Mouse (Mus musculus) heart, embryonic 12.5 days (tissue): ENCODE measurements at regions not wholly inside any gene's neighbourhood (a gene's known extent, or its start where the extent isn't known, plus 50 kb on each side); places are given as distances from the start of the nearest gene placed in this dataset.

Source experiments
- ATAC-seq: fragments of 200-750 bp; cut with Nextera tagmentation; 2 replicates; pipeline ENCODE4 v1.8.0; 2017; ENCODE audit warnings: moderate TSS enrichment, moderate library complexity; ENCODE audit not compliant: insufficient number of reproducible peaks, low FRiP score
- H3K27ac ChIP-seq: fragments of 300-500 bp; sonication (generic); 2 replicates; pipeline ENCODE4 v1.5.1; 2016; ENCODE audit warnings: mild to moderate bottlenecking, moderate library complexity; ENCODE audit not compliant: poor library complexity, severe bottlenecking
- H3K27me3 ChIP-seq: fragments of 300-500 bp; sonication (generic); replicated peaks from 2 replicates; pipeline ENCODE4 v1.6.1; 2016; ENCODE audit warnings: mild to moderate bottlenecking, moderate library complexity
- H3K36me3 ChIP-seq: fragments of 300-500 bp; sonication (generic); 2 replicates; pipeline ENCODE4 v1.6.1; 2016; ENCODE audit warnings: mild to moderate bottlenecking, moderate library complexity
- H3K4me1 ChIP-seq: fragments of 300-500 bp; sonication (generic); replicated peaks from 2 replicates; pipeline ENCODE4 v1.6.1; 2016; ENCODE audit warnings: mild to moderate bottlenecking
- H3K4me2 ChIP-seq: fragments of 300-500 bp; sonication (generic); 2 replicates; pipeline ENCODE4 v1.6.1; 2016; ENCODE audit warnings: mild to moderate bottlenecking, moderate library complexity
- H3K4me3 ChIP-seq: fragments of 300-500 bp; sonication (generic); 2 replicates; pipeline ENCODE4 v1.5.1; 2016; ENCODE audit warnings: mild to moderate bottlenecking
- H3K9ac ChIP-seq: fragments of 300-500 bp; sonication (generic); 2 replicates; pipeline ENCODE4 v1.6.1; 2016; ENCODE audit warnings: mild to moderate bottlenecking, moderate library complexity
- H3K9me3 ChIP-seq: fragments of 300-500 bp; sonication (generic); replicated peaks from 2 replicates; pipeline ENCODE4 v1.6.1; 2016; ENCODE audit warnings: mild to moderate bottlenecking, moderate library complexity
- WGBS: fragments of 180-500 bp; shearing (Covaris S2); methylation state at CpG from one replicate; pipeline ENCODE4 v1.1.7; 2016; 5-methylcytosine and 5-hydroxymethylcytosine counted together

DNA sequence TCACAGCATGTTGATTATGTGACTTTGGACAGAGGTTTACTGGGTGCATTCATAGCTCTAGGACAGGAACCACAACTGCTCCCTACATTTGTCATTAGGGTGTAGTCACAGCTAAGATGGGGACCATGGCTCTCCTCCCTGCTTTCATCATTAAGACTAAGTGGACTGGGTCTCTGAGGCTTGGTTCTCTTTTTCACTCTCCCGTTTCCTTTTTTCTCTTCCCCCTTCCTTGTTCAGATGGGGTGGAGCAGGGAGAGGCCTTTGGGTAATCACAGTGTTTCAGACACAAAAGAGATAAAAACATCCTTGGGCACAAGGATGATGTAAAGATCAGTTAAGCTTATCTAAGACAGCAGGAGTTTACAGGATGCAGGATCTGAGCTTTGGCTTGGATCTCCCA lies 144.8 kb downstream of the Efnb2 start:
- Histone ChIP-seq H3K9ac (no peak overlapping the region), H3K4me2 (no peak overlapping the region), H3K4me1 (peaks cover 2% of the 10 kb centered on the region; the same call in 1 of the 2 replicates), H3K4me3 (no peak overlapping the region), H3K9me3 (0 out of 2 replicates have a peak, but pooled peaks cover 4% of the 10 kb centered on the region), H3K36me3 (no peaks in the 10 kb centered on the region), H3K27me3 (no peaks in the 10 kb centered on the region), H3K27ac (no peak overlapping the region)
- no peak for ATAC-seq
- 26% methylated on average over 1 of the region's 1 CpGs for WGBS

DNA sequence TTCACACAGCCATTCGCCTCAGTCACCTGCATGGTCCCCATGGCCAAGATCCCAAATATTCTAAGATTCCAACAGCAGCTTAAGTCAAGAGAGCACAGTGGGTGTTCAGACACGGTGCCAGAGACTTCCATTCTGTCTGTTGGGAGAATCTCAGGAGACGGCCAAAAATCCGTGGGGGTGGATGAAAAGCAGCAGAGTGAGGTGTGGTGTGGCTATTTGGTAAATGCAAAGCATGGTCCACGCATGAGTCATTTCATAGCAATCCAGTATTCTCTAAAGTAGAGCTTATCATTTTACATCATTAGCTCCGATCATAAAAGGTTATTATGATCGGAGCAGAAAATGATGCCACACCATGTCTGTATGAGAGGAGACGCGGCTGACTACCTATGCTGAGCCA lies 161.1 kb downstream of the Efnb2 start:
- 84% methylated on average over 9 of the region's 9 CpGs for WGBS
- Histone ChIP-seq H3K9me3 (peaks cover 7% of the 10 kb centered on the region; the same call in 1 of the 2 replicates), H3K4me1 (no peaks in the 10 kb centered on the region; the same call in 1 of the 2 replicates), H3K4me3 (no peak overlapping the region), H3K36me3 (no peaks in the 10 kb centered on the region), H3K27ac (no peak overlapping the region), H3K9ac (no peak overlapping the region), H3K27me3 (0 out of 2 replicates have a peak, but pooled peaks cover 4% of the 10 kb centered on the region), H3K4me2 (no peak overlapping the region)
- no peak for ATAC-seq

DNA sequence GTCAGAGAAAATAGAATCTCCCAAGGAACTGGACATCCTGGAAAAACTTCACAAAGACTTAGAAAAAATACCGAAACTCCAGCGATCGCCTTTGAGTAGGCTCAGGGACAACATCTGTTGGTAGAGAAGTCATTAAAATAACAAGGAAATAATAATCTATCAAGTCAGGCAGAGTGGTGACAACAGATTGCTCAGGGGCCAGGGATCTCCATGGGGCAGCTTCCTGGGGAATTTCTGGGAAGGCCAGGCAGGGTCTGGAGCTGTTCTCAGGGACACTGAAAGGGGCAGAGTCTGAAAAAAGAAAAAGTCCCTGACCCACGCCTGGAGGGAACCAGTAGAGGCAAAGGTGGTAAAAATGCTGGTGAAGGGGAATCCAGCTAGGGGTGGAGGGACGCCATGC lies 162.3 kb downstream of the Efnb2 start:
- no peak overlapping the region for H3K9ac ChIP-seq
- H3K4me1 ChIP-seq: no peaks in the 10 kb centered on the region; the same call in 1 of the 2 replicates
- no peak overlapping the region for H3K4me2 ChIP-seq
- H3K4me3 ChIP-seq: no peak overlapping the region
- H3K9me3 ChIP-seq: peaks cover 7% of the 10 kb centered on the region; the same call in 1 of the 2 replicates
- 0 out of 2 replicates have a peak, but pooled peaks cover 4% of the 10 kb centered on the region for H3K27me3 ChIP-seq
- no peak overlapping the region for H3K27ac ChIP-seq
- ATAC-seq: no peak
- H3K36me3 ChIP-seq: no peaks in the 10 kb centered on the region
- WGBS: 40% methylated on average over 5 of the region's 5 CpGs

DNA sequence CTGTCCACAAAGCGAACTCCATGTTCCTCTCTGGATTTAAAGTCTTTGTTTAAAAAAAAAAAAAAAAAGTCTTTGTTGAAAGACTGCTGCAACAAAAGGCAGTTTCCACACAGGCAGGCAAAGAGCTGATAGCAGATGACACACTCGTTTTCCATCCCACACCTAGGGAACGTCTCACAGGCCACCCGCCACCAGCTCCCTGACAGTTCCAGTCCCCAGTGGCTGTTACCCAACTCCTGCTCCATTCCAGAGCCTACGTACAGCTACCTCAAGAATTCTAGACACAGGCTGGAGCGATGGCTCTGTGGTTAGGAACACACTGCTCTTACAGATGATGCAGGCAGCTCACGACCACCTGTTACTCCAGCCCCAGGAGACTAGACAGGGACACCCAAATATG lies 165.6 kb downstream of the Efnb2 start:
- Histone ChIP-seq H3K27ac (no peak overlapping the region), H3K9me3 (peaks cover 2% of the 10 kb centered on the region; the same call in 1 of the 2 replicates), H3K4me3 (no peak overlapping the region), H3K4me1 (peaks cover 8% of the 10 kb centered on the region), H3K36me3 (no peaks in the 10 kb centered on the region), H3K9ac (no peak overlapping the region), H3K27me3 (0 out of 2 replicates have a peak, but pooled peaks cover 4% of the 10 kb centered on the region), H3K4me2 (no peak overlapping the region)
- WGBS: 54% methylated on average over 7 of the region's 7 CpGs
- no peak for ATAC-seq

DNA sequence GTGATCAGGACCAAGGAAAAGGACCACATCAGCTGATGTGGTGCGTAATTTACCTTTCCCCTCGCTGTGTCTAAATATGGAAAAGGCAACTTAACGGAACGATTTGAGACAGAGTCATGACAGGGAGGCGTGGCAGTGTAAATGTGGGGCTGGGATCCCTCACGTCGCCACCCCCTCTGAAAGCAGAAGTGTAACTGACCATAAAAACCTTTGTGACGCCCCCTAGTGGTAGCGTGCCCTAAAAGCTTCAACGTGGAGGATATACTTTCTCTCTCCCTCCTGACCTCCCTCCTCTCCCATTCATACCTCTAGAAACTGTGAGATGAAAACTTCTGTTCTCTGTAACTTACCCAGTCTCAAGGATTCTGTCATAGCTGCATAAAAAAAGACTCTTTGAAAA lies 166.8 kb downstream of the Efnb2 start:
- H3K36me3 ChIP-seq: no peaks in the 10 kb centered on the region
- no peak overlapping the region for H3K27ac ChIP-seq
- H3K9ac ChIP-seq: no peak overlapping the region
- no peak overlapping the region for H3K4me3 ChIP-seq
- no peak overlapping the region for H3K4me2 ChIP-seq
- H3K27me3 ChIP-seq: peaks cover 4% of the 10 kb centered on the region; the same call in 1 of the 2 replicates
- no peak for ATAC-seq
- 85% methylated on average over 10 of the region's 10 CpGs for WGBS
- peaks cover 18% of the 10 kb centered on the region for H3K4me1 ChIP-seq
- H3K9me3 ChIP-seq: no peaks in the 10 kb centered on the region

DNA sequence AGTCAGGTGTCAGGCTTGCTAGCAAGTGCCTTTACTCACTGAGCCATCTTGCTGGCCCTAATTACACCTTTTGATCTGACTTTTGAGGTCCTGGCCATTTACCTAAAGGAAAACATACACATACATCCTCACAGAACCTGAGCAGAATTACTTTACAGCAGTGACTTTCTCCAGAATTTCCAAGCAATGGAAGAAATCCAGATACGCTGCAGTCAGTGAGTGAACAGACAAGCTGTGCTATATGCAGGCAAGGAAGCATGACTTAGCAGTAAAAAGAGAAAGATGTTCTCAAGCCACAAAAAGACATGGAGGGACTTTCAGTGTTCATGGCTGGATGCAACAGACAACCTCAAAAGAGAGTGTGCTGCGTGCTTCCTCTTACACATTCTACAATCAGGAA lies 169.1 kb downstream of the Efnb2 start:
- 75% methylated on average over 2 of the region's 2 CpGs for WGBS
- Histone ChIP-seq H3K27ac (no peak overlapping the region), H3K4me1 (peaks cover 37% of the 10 kb centered on the region), H3K27me3 (peaks cover 4% of the 10 kb centered on the region; the same call in 1 of the 2 replicates), H3K4me2 (no peak overlapping the region), H3K9ac (no peak overlapping the region), H3K4me3 (no peak overlapping the region), H3K9me3 (no peaks in the 10 kb centered on the region), H3K36me3 (no peaks in the 10 kb centered on the region)
- no peak for ATAC-seq

DNA sequence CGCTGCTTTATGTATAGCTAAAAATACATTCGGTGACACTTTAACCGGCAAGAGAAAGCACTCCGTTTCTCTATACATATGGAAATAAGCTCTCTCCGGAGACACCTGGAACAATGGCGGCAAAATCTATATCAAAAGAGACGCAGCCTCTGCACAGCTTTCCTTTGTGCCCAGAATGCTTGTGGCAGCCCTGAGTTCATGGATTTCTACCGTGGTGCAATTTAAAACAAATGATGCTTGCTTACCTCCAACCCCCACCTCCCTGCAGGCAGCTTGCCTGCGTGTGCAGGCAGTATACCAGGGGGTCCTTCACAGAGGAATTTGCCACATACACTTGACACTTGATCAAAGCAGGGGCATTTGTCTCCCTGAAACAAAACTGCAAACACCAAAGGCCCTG lies 171.3 kb downstream of the Efnb2 start:
- no peaks in the 10 kb centered on the region; the same call in 1 of the 2 replicates for H3K27me3 ChIP-seq
- no peak overlapping the region for H3K9ac ChIP-seq
- no peak overlapping the region for H3K27ac ChIP-seq
- H3K4me3 ChIP-seq: no peak overlapping the region
- H3K4me1 ChIP-seq: peaks cover 37% of the 10 kb centered on the region
- H3K36me3 ChIP-seq: no peaks in the 10 kb centered on the region
- peak overlapping the region; percentile 58 for H3K4me2 ChIP-seq
- no peak for ATAC-seq
- 11% methylated on average over 9 of the region's 9 CpGs for WGBS
- H3K9me3 ChIP-seq: no peaks in the 10 kb centered on the region

DNA sequence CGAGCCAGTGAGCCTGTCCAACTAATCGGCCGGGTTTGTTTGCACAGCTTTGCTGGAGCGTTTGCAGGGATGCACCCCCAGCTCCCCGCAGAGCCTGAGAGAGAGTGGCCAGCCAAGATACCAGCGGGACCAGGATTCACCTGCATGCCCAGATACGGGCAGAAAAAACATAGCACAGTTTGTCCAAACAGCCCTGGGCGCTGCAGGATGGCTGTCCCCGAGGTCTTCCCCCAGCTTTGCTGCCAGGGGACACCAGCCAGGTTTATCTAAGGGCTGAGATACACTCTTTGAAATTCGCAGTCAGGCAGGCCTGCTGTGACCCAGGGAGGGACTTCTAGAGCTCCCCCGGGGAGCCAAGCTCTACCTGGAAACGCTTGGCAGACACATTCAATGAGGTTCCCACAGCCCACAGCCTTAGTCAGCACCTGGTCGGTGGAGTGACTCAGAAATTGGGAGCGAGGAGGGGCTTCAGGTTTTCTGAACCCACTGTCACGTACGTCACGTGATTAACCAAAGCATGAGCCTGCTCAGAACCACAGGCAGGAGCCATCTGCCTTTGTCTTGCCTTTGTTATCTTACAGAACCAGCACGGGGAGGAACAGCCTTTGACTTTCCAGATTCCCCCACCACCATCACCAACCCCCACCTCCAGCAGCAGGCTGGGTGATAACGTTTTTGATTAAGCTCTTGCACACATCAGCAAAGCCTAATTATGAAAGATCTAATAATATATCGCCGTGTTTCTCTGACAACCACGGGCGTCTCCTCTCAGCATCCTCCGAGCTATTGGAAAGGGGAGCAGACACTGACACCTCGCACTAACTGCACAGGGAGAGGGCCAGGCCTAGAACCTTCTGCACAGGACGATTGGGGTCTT lies 172.1 kb downstream of the Efnb2 start:
- H3K4me3 ChIP-seq: peak overlapping the region; percentile 23; the same call in 1 of the 2 replicates
- H3K27me3 ChIP-seq: no peaks in the 10 kb centered on the region; the same call in 1 of the 2 replicates
- peak overlapping the region; percentile 58 for H3K4me2 ChIP-seq
- H3K9ac ChIP-seq: peak overlapping the region; percentile 10; the same call in 1 of the 2 replicates
- H3K27ac ChIP-seq: peak overlapping the region; percentile 30; the same call in 1 of the 2 replicates
- H3K9me3 ChIP-seq: no peaks in the 10 kb centered on the region
- 6% methylated on average over 26 of the region's 26 CpGs for WGBS
- H3K36me3 ChIP-seq: no peaks in the 10 kb centered on the region
- peak; percentile 88 for ATAC-seq
- peaks cover 37% of the 10 kb centered on the region for H3K4me1 ChIP-seq

DNA sequence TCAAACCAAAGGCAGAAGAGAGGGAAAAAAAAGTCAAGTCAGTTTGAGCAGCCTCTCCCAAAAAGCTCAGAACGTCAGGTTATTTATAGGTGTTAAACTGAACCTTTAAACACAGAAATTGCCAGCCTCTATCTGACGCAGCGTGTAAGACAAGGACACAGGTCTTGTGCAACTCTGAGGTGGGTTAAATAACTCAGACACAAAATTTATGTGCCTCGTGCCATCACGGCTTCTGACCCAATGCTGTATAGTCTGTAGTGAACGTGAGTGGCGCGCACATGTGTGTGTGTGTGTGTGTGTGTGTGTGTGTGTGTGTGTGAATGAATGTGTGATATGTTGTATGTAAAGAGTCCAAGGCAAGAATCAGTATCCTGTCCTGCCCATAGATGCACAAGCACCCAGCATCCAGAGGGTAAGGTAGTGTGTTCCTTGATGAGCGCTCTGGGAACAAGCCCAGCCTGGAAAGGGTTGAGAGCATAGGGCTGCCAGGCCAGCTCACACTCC lies 172.8 kb downstream of the Efnb2 start:
- Histone ChIP-seq H3K9ac (peak overlapping the region; percentile 10; the same call in 1 of the 2 replicates), H3K9me3 (no peaks in the 10 kb centered on the region), H3K27ac (peak overlapping the region; percentile 30; the same call in 1 of the 2 replicates), H3K4me2 (peak overlapping the region; percentile 58), H3K36me3 (no peaks in the 10 kb centered on the region), H3K4me3 (peak overlapping the region; percentile 23; the same call in 1 of the 2 replicates), H3K4me1 (peaks cover 37% of the 10 kb centered on the region), H3K27me3 (no peaks in the 10 kb centered on the region; the same call in 1 of the 2 replicates)
- 45% methylated on average over 9 of the region's 9 CpGs for WGBS
- ATAC-seq: no peak

DNA sequence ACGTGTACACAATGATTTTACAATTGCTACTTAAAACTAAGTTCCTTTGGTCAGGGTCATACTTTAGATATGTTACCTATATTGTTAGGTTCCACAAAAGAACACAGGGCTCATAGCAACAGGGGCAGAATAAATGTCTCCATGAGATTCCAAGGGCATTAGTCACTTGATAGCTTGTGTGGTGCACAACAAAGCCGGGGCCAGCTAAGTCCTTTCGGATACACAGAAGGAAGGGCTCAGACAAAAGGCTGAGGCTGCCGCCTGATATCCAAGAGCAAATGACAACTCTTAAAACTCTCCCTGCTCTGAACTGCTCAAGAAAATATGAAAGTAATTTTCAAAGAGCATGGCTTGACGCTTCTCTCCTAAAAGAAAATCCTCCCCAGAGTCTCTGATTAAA lies 173.3 kb downstream of the Efnb2 start:
- Histone ChIP-seq H3K4me3 (no peak overlapping the region), H3K36me3 (no peaks in the 10 kb centered on the region), H3K27ac (no peak overlapping the region; the same call in 1 of the 2 replicates), H3K9me3 (no peaks in the 10 kb centered on the region), H3K4me2 (no peak overlapping the region; the same call in 1 of the 2 replicates), H3K4me1 (peaks cover 38% of the 10 kb centered on the region), H3K27me3 (no peaks in the 10 kb centered on the region; the same call in 1 of the 2 replicates), H3K9ac (no peak overlapping the region)
- WGBS: 17% methylated on average over 5 of the region's 5 CpGs
- no peak for ATAC-seq

DNA sequence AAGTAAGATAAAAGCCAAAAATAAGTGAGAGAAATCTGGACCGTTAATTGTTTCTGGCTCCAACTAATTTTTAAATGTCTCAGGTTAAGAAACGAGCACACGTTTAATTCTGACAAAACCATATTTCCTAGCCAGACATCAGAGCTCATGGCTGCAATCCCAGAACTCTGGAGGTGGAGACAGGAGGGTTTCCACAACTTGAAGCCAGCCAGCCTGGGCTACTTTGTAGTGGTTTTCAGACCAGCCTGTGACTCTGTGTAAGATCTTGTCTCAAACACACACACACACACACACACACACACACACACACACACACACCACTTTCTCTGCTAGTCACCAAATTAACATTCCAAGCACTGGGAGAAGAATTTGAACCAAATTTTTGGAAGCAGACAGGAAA lies 174.2 kb downstream of the Efnb2 start:
- Histone ChIP-seq H3K4me2 (no peak overlapping the region), H3K9ac (no peak overlapping the region), H3K36me3 (no peaks in the 10 kb centered on the region), H3K9me3 (no peaks in the 10 kb centered on the region), H3K4me3 (no peak overlapping the region), H3K27me3 (no peaks in the 10 kb centered on the region; the same call in 1 of the 2 replicates), H3K4me1 (peaks cover 46% of the 10 kb centered on the region), H3K27ac (no peak overlapping the region)
- ATAC-seq: no peak
- 81% methylated on average over 3 of the region's 3 CpGs for WGBS
